Mouse (Mus musculus): ENCODE data around the gene St6galnac5. TPM values are rescaled to one million over a fixed set of nuclear protein-coding genes. Genes with fewer than 3 reads are reported as not detected.

St6galnac5 gene
- total RNA-seq (2021), result 10 to 100 TPM; 28.9 to 37.4 TPM

DNA sequence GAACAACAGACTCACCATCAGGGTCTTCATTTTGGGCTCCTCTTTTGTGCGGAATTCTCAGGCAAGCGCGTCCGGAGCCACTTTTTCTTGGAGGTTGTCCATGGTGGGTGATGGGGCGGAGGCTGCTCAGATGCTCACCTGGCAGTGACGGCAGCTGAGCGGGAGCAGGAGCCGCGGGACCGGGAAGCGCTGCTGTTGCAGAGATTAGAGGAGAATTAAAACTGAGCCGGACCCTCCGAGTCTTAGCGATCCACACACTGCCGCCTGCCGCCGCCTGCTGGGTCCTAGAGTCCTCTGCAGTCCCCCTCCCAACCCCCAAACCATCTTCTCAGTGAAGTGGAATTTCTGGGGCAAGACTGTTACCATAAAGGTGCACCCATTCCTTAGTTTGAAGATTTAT lies at the start of gene St6galnac5:
TSS of gene St6galnac5 (minus strand) at position 259 of the 400 bp plus-strand sequence.
- peak; percentile 30 to 43 for DNase-seq (ENCODE audit: low spot score in 2 of 2)
- intact Hi-C loops (cut with DNase I), result loop anchor here (5.0 kb wide), 4 partner anchors 95 to 675 kb away; no protein-coding TSS in a partner anchor

GRCm38 (mm10) chr3:153030756-153031155 lies 48.7 kb upstream of the St6galnac5 start:
- intact Hi-C loops (cut with DNase I), result no loop called here
- no peak for DNase-seq (ENCODE audit: low spot score in 2 of 2)

DNA sequence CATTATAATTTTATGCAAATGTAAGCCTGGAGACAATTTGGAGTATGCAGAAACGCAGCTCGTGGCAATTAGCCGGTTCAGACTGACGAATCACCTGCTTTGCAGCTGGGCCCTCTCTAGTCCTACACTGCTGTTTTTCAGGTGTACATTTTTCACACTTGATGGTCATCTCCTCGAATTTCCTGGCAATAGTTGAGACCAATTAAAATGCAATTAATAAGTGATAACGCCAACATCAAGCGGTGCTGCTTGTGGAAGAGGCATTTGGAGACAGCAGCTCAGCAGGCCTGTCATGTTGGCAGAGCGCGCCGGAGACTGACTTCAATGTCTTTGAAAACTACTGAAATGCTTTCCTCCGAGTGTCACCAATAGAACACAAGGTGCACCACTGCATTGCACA lies 42.0 kb upstream of the St6galnac5 start:
- intact Hi-C loops (cut with DNase I), result no loop called here
- no peak for DNase-seq (ENCODE audit: low spot score in 2 of 2)

DNA sequence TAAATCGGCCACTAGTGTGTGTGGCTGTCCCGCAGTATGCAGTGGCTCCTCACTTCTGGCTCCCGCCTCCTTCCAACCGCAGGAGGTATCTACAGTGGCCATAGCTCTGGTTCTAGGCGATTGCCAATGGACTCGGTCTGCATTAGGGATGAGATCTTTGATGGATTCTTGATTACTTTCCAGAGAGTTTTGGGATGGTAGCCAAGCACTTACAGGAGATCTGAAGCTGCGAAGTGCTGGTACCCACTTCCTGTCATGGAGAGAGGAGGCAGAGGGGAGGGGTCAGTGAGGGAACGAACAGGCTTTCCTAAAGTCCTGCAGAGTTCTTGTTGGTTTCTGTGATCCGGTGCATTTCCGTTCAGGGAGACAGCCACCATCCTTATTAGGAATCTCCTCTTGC lies 36.0 kb upstream of the St6galnac5 start:
- no peak for DNase-seq (ENCODE audit: low spot score in 2 of 2)
- intact Hi-C loops (cut with DNase I), result no loop called here

GRCm38 (mm10) chr3:153016355-153016754 lies 34.3 kb upstream of the St6galnac5 start:
- DNase-seq (ENCODE audit: low spot score in 2 of 2), result no peak
- intact Hi-C loops (cut with DNase I), result no loop called here

- intact Hi-C loops (cut with DNase I), result no loop called here
- no peak for DNase-seq (ENCODE audit: low spot score in 2 of 2)
Observed at GRCm38 (mm10) chr3:153006893-153007292, 24.8 kb upstream of the St6galnac5 start.

DNA sequence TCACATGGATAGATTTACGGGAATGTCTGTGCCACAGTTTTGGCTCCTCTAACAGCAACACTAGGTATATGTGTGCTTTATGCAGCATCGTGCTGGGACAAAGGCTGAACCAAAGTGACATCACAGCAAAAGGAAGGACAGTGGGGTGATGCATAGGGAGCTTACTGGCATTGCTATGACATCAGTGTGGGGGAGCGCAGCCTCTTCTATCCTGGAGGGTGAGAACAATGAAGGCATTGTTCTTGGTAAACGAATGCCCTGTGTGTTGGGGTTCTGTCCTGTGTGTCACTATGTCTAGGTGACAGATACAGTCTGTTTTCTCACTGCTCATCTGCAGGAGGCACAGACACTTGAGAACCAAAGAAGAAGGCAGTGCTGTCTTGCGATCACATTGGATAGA lies 16.9 kb upstream of the St6galnac5 start:
- intact Hi-C loops (cut with DNase I), result no loop called here
- DNase-seq (ENCODE audit: low spot score in 2 of 2), result no peak

DNA sequence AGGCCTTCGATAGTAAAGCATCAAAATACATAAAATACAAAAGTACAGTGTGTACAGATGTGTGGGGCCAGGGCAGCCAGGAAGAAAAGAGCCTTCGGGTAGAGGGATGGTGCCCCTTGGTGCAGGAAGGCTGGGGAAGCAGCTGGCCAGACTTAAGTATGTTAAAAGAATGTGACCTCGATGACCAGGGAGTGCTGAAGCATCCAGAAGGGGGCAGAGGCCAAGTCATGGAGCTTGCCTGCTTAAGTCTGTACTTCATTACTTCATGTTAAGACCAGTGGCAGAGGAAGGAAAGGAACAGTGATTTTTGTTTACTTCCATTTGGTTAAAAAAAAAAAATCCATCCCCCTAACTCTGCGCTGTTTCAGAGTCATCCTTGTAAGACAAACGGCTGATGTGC lies 16.1 kb upstream of the St6galnac5 start:
- DNase-seq (ENCODE audit: low spot score in 2 of 2), result no peak
- intact Hi-C loops (cut with DNase I), result no loop called here

DNA sequence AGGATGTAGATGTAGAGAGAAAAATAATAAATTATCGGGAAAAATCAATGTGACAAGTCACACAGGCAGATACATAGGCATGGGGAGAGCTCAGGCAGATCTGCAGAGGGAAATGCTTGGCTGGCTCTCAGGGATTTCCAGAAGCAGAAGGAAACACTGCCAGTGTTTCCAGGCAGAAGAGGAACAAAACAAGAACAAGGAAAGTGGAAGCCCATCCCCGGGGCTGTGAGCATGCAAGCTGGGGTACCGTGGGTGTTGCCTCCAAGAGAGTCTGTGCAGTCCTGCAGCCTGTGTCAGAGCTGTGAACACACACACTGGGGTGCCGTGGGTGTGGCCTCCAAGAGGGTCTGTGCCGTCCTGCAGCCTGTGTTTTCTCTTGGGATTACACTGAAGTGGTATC lies 11.6 kb upstream of the St6galnac5 start:
- no peak for DNase-seq (ENCODE audit: low spot score in 2 of 2)
- intact Hi-C loops (cut with DNase I), result no loop called here

- DNase-seq (ENCODE audit: low spot score in 2 of 2), result no peak
- intact Hi-C loops (cut with DNase I), result no loop called here
Observed at GRCm38 (mm10) chr3:152990787-152991186, 8.7 kb upstream of the St6galnac5 start.

- peak; percentile 64 to 69 for DNase-seq (ENCODE audit: low spot score in 2 of 2)
- intact Hi-C loops (cut with DNase I), result loop anchor here (5.0 kb wide), 4 partner anchors 96 to 676 kb away; no protein-coding TSS in a partner anchor
Observed at GRCm38 (mm10) chr3:152980978-152981974, 770 bp downstream of the St6galnac5 start.

DNA sequence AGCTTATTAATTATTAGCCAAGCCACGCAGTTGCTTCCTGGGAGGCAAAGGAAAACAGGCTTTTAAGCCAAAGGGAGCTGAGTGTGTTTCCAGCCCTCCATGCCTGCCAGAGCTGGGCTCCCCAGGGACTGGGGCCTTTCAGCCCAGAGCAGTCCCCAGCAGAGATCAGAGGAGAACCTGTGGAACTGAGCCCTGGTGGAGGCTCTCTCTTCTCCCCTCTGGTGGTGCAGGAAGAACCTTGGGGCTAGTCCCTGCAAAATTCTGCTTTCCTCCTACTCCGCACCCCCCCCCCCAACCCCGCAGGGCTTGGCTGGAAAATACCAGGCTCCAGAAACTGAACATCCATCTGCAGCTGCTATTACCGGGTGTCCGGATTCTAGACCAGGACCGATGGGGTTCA lies 1.6 kb downstream of the St6galnac5 start:
- intact Hi-C loops (cut with DNase I), result loop anchor here (5.0 kb wide), 4 partner anchors 97 to 677 kb away; no protein-coding TSS in a partner anchor
- DNase-seq (ENCODE audit: low spot score in 2 of 2), result peak in 1 of 2 experiments; percentile 42

DNA sequence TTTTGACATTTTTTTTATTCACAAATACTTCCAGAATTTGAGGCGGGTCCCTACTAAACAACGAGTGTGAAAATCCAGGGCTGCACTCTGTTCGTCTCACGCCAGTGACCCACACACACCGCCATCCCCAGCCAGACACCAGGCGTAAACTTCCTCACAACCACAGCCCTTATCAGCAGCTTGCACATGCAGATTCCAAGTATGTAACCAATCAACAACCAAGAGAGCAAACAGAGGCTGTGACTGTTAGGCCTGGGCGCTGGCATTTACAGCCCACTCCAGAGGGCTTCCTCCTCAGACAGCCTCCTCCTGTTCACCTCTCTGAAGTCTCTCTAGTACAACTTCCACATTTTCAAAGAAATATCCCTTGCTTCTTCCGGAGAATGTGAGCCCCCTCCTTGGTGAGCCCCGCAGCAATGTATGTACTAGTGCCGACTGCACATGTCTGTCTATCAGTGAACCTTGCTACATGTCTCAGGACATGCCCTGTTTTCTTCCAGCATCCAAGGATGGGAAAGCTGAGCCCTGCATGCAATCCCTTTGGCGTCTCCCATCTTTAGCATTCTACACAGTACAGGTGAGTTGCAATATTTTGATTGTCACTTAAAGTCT lies 2.5 kb downstream of the St6galnac5 start:
- DNase-seq (ENCODE audit: low spot score in 2 of 2), result no peak
- intact Hi-C loops (cut with DNase I), result loop anchor here (5.0 to 10.0 kb wide), 5 partner anchors 98 to 678 kb away; no protein-coding TSS in a partner anchor

DNA sequence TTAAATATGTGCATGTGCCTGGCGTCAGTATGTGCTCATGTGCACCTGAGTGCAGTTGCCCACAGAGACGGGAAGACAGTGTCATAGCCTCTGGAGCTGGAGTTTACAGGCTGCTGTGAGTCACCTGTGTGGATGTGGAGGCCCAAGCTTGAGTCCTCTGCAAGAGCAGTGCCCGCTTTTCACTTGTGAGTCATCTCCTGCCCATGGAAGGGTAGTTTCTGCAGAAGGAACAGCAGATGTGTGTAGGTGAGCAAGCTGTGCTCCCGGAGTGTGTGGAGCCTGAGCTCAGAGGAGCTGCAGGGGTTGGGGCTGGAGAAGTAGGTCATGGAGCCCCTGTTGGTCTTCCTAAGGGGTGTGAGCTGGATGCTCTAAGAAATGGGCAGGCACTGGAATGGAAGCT lies 10.7 kb downstream of the St6galnac5 start:
- intact Hi-C loops (cut with DNase I), result loop anchor here (10.0 kb wide), 1 partner anchor 603 kb away; no protein-coding TSS in a partner anchor
- peak; percentile 68 to 75 for DNase-seq (ENCODE audit: low spot score in 2 of 2)

DNA sequence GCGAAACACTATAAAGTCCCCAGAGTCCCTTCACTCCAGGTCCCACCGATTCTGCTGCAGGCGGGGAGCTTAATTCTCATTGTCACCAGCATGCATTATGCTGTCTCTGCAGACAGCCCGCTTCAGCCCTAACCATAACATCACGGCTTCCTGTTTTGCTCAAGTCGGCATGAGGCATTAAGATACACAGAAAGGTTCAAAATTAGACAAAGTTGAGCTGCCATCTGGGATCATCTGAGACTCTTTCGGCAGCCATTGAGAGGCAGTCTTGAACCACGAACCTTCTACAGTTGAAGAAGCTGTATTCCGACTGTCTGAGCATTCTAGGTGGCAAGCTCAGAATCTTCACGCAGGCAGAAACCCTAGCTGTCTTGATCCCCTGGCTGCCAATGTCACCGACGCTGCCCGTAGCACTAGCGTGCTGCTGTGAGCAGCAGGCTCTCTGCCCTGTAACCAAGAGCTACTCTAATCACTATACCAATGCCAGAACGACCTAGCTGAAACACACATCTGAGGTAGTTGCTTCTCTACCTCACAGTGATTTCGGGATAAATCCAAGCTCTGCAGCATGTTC lies 12.2 kb downstream of the St6galnac5 start:
- no peak for DNase-seq (ENCODE audit: low spot score in 2 of 2)
- intact Hi-C loops (cut with DNase I), result loop anchor here (10.0 kb wide), 1 partner anchor 605 kb away; no protein-coding TSS in a partner anchor

GRCm38 (mm10) chr3:152961855-152962376 lies 20.1 kb downstream of the St6galnac5 start:
- no peak for DNase-seq (ENCODE audit: low spot score in 2 of 2)
- intact Hi-C loops (cut with DNase I), result loop anchor here (5.0 kb wide), 1 partner anchor 170 kb away; no protein-coding TSS in a partner anchor

DNA sequence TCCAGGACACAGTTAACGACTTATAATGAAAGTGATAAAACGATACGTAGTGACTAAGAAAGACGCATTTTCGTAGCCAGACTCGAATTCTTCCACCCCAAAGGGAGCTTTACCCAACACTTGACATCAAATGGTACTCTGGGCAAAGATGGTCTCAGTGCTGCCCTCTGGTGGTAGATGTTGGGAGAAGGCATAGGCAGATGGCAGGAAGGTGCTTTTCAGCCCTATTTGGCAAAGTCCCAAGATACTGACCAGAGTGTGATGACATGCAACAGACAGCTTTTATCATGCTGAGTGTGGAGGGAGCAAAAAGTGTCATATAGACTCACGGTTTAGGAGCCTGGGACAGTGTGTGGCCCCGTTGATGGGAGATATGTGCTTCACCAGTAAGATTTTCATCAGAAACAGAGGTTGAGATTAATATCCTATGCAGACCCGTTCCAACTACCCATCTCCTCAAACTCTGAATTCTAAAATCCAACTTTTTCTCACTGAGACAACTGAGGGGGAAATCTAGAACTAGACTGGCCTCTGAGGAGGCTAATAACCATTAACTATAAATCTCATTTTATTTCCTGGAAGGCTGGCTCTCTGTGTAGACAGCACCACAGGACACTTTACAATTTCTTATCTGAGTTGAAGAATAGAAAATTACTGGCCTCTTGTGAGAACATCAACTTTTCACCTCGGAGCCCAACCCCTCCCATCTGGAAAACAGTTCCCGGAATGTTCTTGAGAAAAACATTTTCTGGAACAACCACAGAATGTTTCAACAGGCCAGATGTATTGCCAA lies 23.5 kb downstream of the St6galnac5 start:
- peak in 1 of 2 experiments; percentile 41 for DNase-seq (ENCODE audit: low spot score in 2 of 2)
- intact Hi-C loops (cut with DNase I), result loop anchor here (10.0 kb wide), 1 partner anchor 184 kb away; no protein-coding TSS in a partner anchor

GRCm38 (mm10) chr3:152956771-152957170 lies 25.3 kb downstream of the St6galnac5 start:
- no peak for DNase-seq (ENCODE audit: low spot score in 2 of 2)
- intact Hi-C loops (cut with DNase I), result loop anchor here (10.0 kb wide), 1 partner anchor 182 kb away; no protein-coding TSS in a partner anchor

- intact Hi-C loops (cut with DNase I), result loop anchor here (10.0 kb wide), 1 partner anchor 181 kb away; no protein-coding TSS in a partner anchor
- DNase-seq (ENCODE audit: low spot score in 2 of 2), result no peak
Observed at GRCm38 (mm10) chr3:152956038-152956437, 26.0 kb downstream of the St6galnac5 start.

Measured in left cerebral cortex, postnatal 36 days (tissue).